Mouse (Mus musculus) E14TG2a.4 (cell line): ENCODE data around the gene Hdgf.

Experiments
- CTCF ChIP-seq: conservative IDR thresholded peaks from 2 replicates; pipeline ENCODE4 v1.5.1; 2014; ENCODE audit warnings: low read length
- NANOG ChIP-seq: IDR thresholded peaks from 2 replicates; pipeline ENCODE4 v1.6.1; 2014; ENCODE audit warnings: borderline replicate concordance, low read length, mixed read lengths
- POU5F1 ChIP-seq: IDR thresholded peaks from 2 replicates; pipeline ENCODE4 v1.6.1; 2014; ENCODE audit warnings: low read length, borderline replicate concordance

DNA sequence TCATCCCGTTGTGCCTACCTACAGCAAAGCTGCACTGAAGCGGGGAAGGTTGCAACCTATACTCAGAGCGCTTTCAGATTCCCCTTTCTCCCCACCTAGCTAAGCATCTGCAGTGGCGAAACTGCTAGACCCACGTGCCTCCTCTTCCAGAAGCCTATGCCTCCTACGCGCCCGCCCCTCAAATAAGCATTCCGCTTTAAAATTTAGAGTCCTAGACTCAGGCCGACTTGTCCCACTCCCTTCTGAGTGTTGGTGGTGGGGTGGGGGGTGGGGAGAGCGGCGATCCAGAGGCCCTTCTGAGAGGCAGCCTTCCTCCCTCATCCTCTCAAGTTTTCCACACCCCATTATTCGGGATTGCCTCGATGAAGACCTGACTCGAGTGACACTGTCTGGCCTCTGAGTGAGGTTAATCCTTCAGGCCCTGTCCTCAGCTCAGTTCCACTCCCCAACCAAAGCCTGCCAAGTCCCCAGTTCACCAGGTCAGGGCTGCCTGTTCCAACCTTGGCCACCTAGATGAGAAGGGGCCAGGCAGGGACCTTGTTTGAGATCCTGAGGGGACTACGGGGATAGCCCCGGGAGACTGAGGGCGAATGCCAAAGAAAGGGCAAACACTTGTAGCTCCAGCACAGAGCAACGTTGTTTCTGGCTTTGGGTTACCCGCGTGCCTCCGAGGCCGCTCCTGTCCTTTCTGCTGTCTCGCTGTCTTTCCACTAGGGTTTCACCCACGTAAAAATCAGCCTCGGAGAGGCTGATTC lies 41.1 kb downstream of the Hdgf start:
- TF ChIP-seq CTCF = no peak
- no peak for TF ChIP-seq POU5F1
- TF ChIP-seq NANOG = no peak
